Mouse (Mus musculus): ENCODE measurements around the gene Nomo1. TPM values are rescaled to one million over a fixed set of nuclear protein-coding genes. Genes with fewer than 3 reads are reported as not detected.

Nomo1 gene
- polyA plus RNA-seq, 1 experiment from 2014 or later, result 24.5 TPM

- Histone ChIP-seq H3K4me2 (replicated peaks; ENCODE audit: low read depth, low read length) (no peak overlapping the region), H3K36me3 (ENCODE audit: control insufficient read depth, insufficient read depth, low read length) (no peaks in the 10 kb centered on the region), H3K9ac (ENCODE audit: low read depth, low read length) (no peak overlapping the region), H3K9me3 (ENCODE audit: control insufficient read depth, low read length) (no peaks in the 10 kb centered on the region), H3K4me1 (ENCODE audit: control insufficient read depth, insufficient read depth, low read length) (peaks cover 9% of the 10 kb centered on the region), H3K27ac (ENCODE audit: low read depth, low read length) (no peak overlapping the region), H3K27me3 (ENCODE audit: control insufficient read depth, insufficient read depth, low read length) (no peaks in the 10 kb centered on the region), H3K4me3 (ENCODE audit: low read length) (no peak overlapping the region)
- WGBS, result 62% methylated on average over 16 of the region's 16 CpGs
- 0 out of 2 replicates have a peak, but pooled peaks have one; percentile 11 for ATAC-seq (ENCODE audit: low FRiP score, low TSS enrichment)
Measured at GRCm38 (mm10) chr7:46117035-46117434, 83.5 kb downstream of the Nomo1 start.

GRCm38 (mm10) chr7:46122964-46123363 lies 89.5 kb downstream of the Nomo1 start:
- Histone ChIP-seq H3K27me3 (ENCODE audit: control insufficient read depth, insufficient read depth, low read length) (no peaks in the 10 kb centered on the region), H3K9me3 (ENCODE audit: control insufficient read depth, low read length) (peaks cover 4% of the 10 kb centered on the region), H3K27ac (ENCODE audit: low read depth, low read length) (no peak overlapping the region), H3K9ac (ENCODE audit: low read depth, low read length) (no peak overlapping the region), H3K4me2 (replicated peaks; ENCODE audit: low read depth, low read length) (no peak overlapping the region), H3K4me1 (ENCODE audit: control insufficient read depth, insufficient read depth, low read length) (peaks cover 17% of the 10 kb centered on the region), H3K4me3 (ENCODE audit: low read length) (no peak overlapping the region), H3K36me3 (ENCODE audit: control insufficient read depth, insufficient read depth, low read length) (no peaks in the 10 kb centered on the region)
- WGBS, result 21% methylated on average over 4 of the region's 4 CpGs
- ATAC-seq (ENCODE audit: low FRiP score, low TSS enrichment), result peak; percentile 58

GRCm38 (mm10) chr7:46124460-46124859 lies 91.0 kb downstream of the Nomo1 start:
- Histone ChIP-seq H3K4me2 (replicated peaks; ENCODE audit: low read depth, low read length) (no peak overlapping the region), H3K27ac (ENCODE audit: low read depth, low read length) (no peak overlapping the region), H3K27me3 (ENCODE audit: control insufficient read depth, insufficient read depth, low read length) (no peaks in the 10 kb centered on the region), H3K36me3 (ENCODE audit: control insufficient read depth, insufficient read depth, low read length) (no peaks in the 10 kb centered on the region), H3K9ac (ENCODE audit: low read depth, low read length) (no peak overlapping the region), H3K4me1 (ENCODE audit: control insufficient read depth, insufficient read depth, low read length) (peaks cover 17% of the 10 kb centered on the region), H3K4me3 (ENCODE audit: low read length) (no peak overlapping the region), H3K9me3 (ENCODE audit: control insufficient read depth, low read length) (peaks cover 4% of the 10 kb centered on the region)
- 63% methylated on average over 6 of the region's 6 CpGs for WGBS
- no peak for ATAC-seq (ENCODE audit: low FRiP score, low TSS enrichment)

GRCm38 (mm10) chr7:46125340-46125739 lies 91.8 kb downstream of the Nomo1 start:
- H3K4me3 ChIP-seq (ENCODE audit: low read length), result no peak overlapping the region
- no peaks in the 10 kb centered on the region for H3K36me3 ChIP-seq (ENCODE audit: control insufficient read depth, insufficient read depth, low read length)
- no peak for ATAC-seq (ENCODE audit: low FRiP score, low TSS enrichment)
- H3K27ac ChIP-seq (ENCODE audit: low read depth, low read length), result no peak overlapping the region
- WGBS, result 65% methylated on average over 11 of the region's 11 CpGs
- H3K9me3 ChIP-seq (ENCODE audit: control insufficient read depth, low read length), result peaks cover 4% of the 10 kb centered on the region
- H3K9ac ChIP-seq (ENCODE audit: low read depth, low read length), result no peak overlapping the region
- peaks cover 21% of the 10 kb centered on the region for H3K4me1 ChIP-seq (ENCODE audit: control insufficient read depth, insufficient read depth, low read length)
- no peak overlapping the region for H3K4me2 ChIP-seq (replicated peaks; ENCODE audit: low read depth, low read length)
- no peaks in the 10 kb centered on the region for H3K27me3 ChIP-seq (ENCODE audit: control insufficient read depth, insufficient read depth, low read length)

- ATAC-seq (ENCODE audit: low FRiP score, low TSS enrichment), result no peak
- H3K4me2 ChIP-seq (replicated peaks; ENCODE audit: low read depth, low read length), result no peak overlapping the region
- WGBS, result 28% methylated on average over 7 of the region's 7 CpGs
- no peaks in the 10 kb centered on the region for H3K27me3 ChIP-seq (ENCODE audit: control insufficient read depth, insufficient read depth, low read length)
- H3K9me3 ChIP-seq (ENCODE audit: control insufficient read depth, low read length), result no peaks in the 10 kb centered on the region
- no peaks in the 10 kb centered on the region for H3K36me3 ChIP-seq (ENCODE audit: control insufficient read depth, insufficient read depth, low read length)
- H3K4me3 ChIP-seq (ENCODE audit: low read length), result no peak overlapping the region
- no peak overlapping the region for H3K9ac ChIP-seq (ENCODE audit: low read depth, low read length)
- H3K27ac ChIP-seq (ENCODE audit: low read depth, low read length), result no peak overlapping the region
- H3K4me1 ChIP-seq (ENCODE audit: control insufficient read depth, insufficient read depth, low read length), result peaks cover 15% of the 10 kb centered on the region
Measured at GRCm38 (mm10) chr7:46128196-46128595, 94.7 kb downstream of the Nomo1 start.

- no peak overlapping the region for H3K9ac ChIP-seq (ENCODE audit: low read depth, low read length)
- no peak overlapping the region for H3K27ac ChIP-seq (ENCODE audit: low read depth, low read length)
- no peak overlapping the region for H3K4me3 ChIP-seq (ENCODE audit: low read length)
- H3K9me3 ChIP-seq (ENCODE audit: control insufficient read depth, low read length), result no peaks in the 10 kb centered on the region
- H3K27me3 ChIP-seq (ENCODE audit: control insufficient read depth, insufficient read depth, low read length), result no peaks in the 10 kb centered on the region
- 35% methylated on average over 7 of the region's 7 CpGs for WGBS
- H3K4me1 ChIP-seq (ENCODE audit: control insufficient read depth, insufficient read depth, low read length), result peaks cover 12% of the 10 kb centered on the region
- no peaks in the 10 kb centered on the region for H3K36me3 ChIP-seq (ENCODE audit: control insufficient read depth, insufficient read depth, low read length)
- no peak overlapping the region for H3K4me2 ChIP-seq (replicated peaks; ENCODE audit: low read depth, low read length)
- ATAC-seq (ENCODE audit: low FRiP score, low TSS enrichment), result no peak
Measured at GRCm38 (mm10) chr7:46129463-46130179, 96.1 kb downstream of the Nomo1 start.

- no peak for ATAC-seq (ENCODE audit: low FRiP score, low TSS enrichment)
- H3K27me3 ChIP-seq (ENCODE audit: control insufficient read depth, insufficient read depth, low read length), result no peaks in the 10 kb centered on the region
- H3K36me3 ChIP-seq (ENCODE audit: control insufficient read depth, insufficient read depth, low read length), result no peaks in the 10 kb centered on the region
- WGBS, result 51% methylated on average over 7 of the region's 7 CpGs
- peaks cover 4% of the 10 kb centered on the region; the same call in 1 of the 2 replicates for H3K4me1 ChIP-seq (ENCODE audit: control insufficient read depth, insufficient read depth, low read length)
- no peak overlapping the region for H3K27ac ChIP-seq (ENCODE audit: low read depth, low read length)
- H3K4me3 ChIP-seq (ENCODE audit: low read length), result no peak overlapping the region
- no peaks in the 10 kb centered on the region for H3K9me3 ChIP-seq (ENCODE audit: control insufficient read depth, low read length)
- H3K9ac ChIP-seq (ENCODE audit: low read depth, low read length), result no peak overlapping the region
- H3K4me2 ChIP-seq (replicated peaks; ENCODE audit: low read depth, low read length), result no peak overlapping the region
Measured at GRCm38 (mm10) chr7:46130723-46131122, 97.2 kb downstream of the Nomo1 start.

- no peak overlapping the region for H3K27ac ChIP-seq (ENCODE audit: low read depth, low read length)
- no peaks in the 10 kb centered on the region for H3K36me3 ChIP-seq (ENCODE audit: control insufficient read depth, insufficient read depth, low read length)
- no peak overlapping the region for H3K9ac ChIP-seq (ENCODE audit: low read depth, low read length)
- H3K4me3 ChIP-seq (ENCODE audit: low read length), result no peak overlapping the region
- H3K4me1 ChIP-seq (ENCODE audit: control insufficient read depth, insufficient read depth, low read length), result peaks cover 4% of the 10 kb centered on the region; the same call in 1 of the 2 replicates
- no peak for ATAC-seq (ENCODE audit: low FRiP score, low TSS enrichment)
- WGBS, result 27% methylated on average over 3 of the region's 3 CpGs
- no peak overlapping the region for H3K4me2 ChIP-seq (replicated peaks; ENCODE audit: low read depth, low read length)
- no peaks in the 10 kb centered on the region for H3K27me3 ChIP-seq (ENCODE audit: control insufficient read depth, insufficient read depth, low read length)
- H3K9me3 ChIP-seq (ENCODE audit: control insufficient read depth, low read length), result no peaks in the 10 kb centered on the region
Measured at GRCm38 (mm10) chr7:46131266-46131665, 97.8 kb downstream of the Nomo1 start.

- peaks cover 4% of the 10 kb centered on the region; the same call in 1 of the 2 replicates for H3K4me1 ChIP-seq (ENCODE audit: control insufficient read depth, insufficient read depth, low read length)
- ATAC-seq (ENCODE audit: low FRiP score, low TSS enrichment), result no peak
- H3K4me2 ChIP-seq (replicated peaks; ENCODE audit: low read depth, low read length), result no peak overlapping the region
- no peak overlapping the region for H3K27ac ChIP-seq (ENCODE audit: low read depth, low read length)
- H3K36me3 ChIP-seq (ENCODE audit: control insufficient read depth, insufficient read depth, low read length), result no peaks in the 10 kb centered on the region
- whole genome bisulfite sequencing, result 77% methylated on average over 8 of the region's 8 CpGs
- H3K4me3 ChIP-seq (ENCODE audit: low read length), result no peak overlapping the region
- no peaks in the 10 kb centered on the region for H3K27me3 ChIP-seq (ENCODE audit: control insufficient read depth, insufficient read depth, low read length)
- H3K9me3 ChIP-seq (ENCODE audit: control insufficient read depth, low read length), result no peaks in the 10 kb centered on the region
- no peak overlapping the region for H3K9ac ChIP-seq (ENCODE audit: low read depth, low read length)
Measured at GRCm38 (mm10) chr7:46131806-46132205, 98.3 kb downstream of the Nomo1 start.

All from kidney, embryonic 14.5 days (tissue).